Mouse (Mus musculus): ENCODE data around the gene Slc23a2. TPM values are rescaled to one million over a fixed set of nuclear protein-coding genes. Genes with fewer than 3 reads are reported as not detected.

Gene Slc23a2
- polyA plus RNA-seq, 1 experiment from 2014 or later, result 11.6 TPM

- no peak overlapping the region for H3K9ac ChIP-seq
- ATAC-seq (ENCODE audit: borderline replicate concordance, extremely low read depth, low FRiP score, low TSS enrichment), result no peak
- H3K4me2 ChIP-seq, result no peak overlapping the region
- peaks cover 36% of the 10 kb centered on the region for H3K4me1 ChIP-seq
- WGBS, result 27% methylated on average over 4 of the region's 4 CpGs
- no peak overlapping the region for H3K27ac ChIP-seq
- H3K36me3 ChIP-seq, result no peaks in the 10 kb centered on the region
- no peaks in the 10 kb centered on the region for H3K9me3 ChIP-seq
- H3K27me3 ChIP-seq, result no peaks in the 10 kb centered on the region
- no peak overlapping the region for H3K4me3 ChIP-seq
These were observed 136.7 kb downstream of the Slc23a2 start for GRCm38 (mm10) chr2:132008186-132008585.

GRCm38 (mm10) chr2:132007475-132007819 lies 137.5 kb downstream of the Slc23a2 start:
- ATAC-seq (ENCODE audit: borderline replicate concordance, extremely low read depth, low FRiP score, low TSS enrichment), result no peak
- Histone ChIP-seq H3K4me1 (peaks cover 36% of the 10 kb centered on the region), H3K36me3 (no peaks in the 10 kb centered on the region), H3K27me3 (no peaks in the 10 kb centered on the region), H3K9ac (no peak overlapping the region), H3K27ac (peak overlapping the region; percentile 84), H3K9me3 (no peaks in the 10 kb centered on the region), H3K4me2 (no peak overlapping the region), H3K4me3 (no peak overlapping the region)
- 45% methylated on average over 6 of the region's 6 CpGs for WGBS

GRCm38 (mm10) chr2:132006561-132007474 lies 138.1 kb downstream of the Slc23a2 start:
- WGBS, result 63% methylated on average over 18 of the region's 18 CpGs
- Histone ChIP-seq H3K9ac (no peak overlapping the region), H3K9me3 (no peaks in the 10 kb centered on the region), H3K27ac (peak overlapping the region; percentile 84), H3K4me2 (no peak overlapping the region; the same call in 1 of the 2 replicates), H3K4me1 (peaks cover 42% of the 10 kb centered on the region), H3K36me3 (no peaks in the 10 kb centered on the region), H3K4me3 (no peak overlapping the region), H3K27me3 (no peaks in the 10 kb centered on the region)
- peak; percentile 80 for ATAC-seq (ENCODE audit: borderline replicate concordance, extremely low read depth, low FRiP score, low TSS enrichment)

DNA sequence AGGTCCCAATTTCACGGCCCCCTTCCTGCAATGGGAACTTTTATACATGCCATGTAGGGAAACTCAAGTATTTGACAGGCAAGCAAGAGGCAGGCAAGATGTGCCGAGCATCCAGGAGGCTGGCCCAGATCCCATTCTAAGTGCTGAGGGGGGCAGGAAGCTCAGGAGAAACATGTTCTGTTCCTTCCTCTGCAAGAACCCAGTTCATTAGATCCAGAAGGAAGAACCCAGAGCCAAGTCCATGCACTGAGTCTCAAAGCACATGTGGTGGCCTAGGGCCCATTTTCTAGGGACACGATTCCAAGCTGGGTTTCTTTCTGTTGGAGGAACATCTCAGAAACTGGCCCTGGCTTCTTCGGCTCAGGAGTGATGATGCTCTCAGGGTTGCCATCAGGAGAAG lies 139.5 kb downstream of the Slc23a2 start:
- 71% methylated on average over 4 of the region's 4 CpGs for WGBS
- Histone ChIP-seq H3K9ac (no peak overlapping the region), H3K4me1 (peaks cover 46% of the 10 kb centered on the region), H3K9me3 (no peaks in the 10 kb centered on the region), H3K36me3 (no peaks in the 10 kb centered on the region), H3K27me3 (no peaks in the 10 kb centered on the region), H3K4me3 (no peak overlapping the region), H3K4me2 (no peak overlapping the region), H3K27ac (peak overlapping the region; percentile 84)
- no peak for ATAC-seq (ENCODE audit: borderline replicate concordance, extremely low read depth, low FRiP score, low TSS enrichment)

- WGBS, result 78% methylated on average over 9 of the region's 9 CpGs
- Histone ChIP-seq H3K4me1 (peaks cover 46% of the 10 kb centered on the region), H3K4me2 (no peak overlapping the region), H3K36me3 (no peaks in the 10 kb centered on the region), H3K27me3 (no peaks in the 10 kb centered on the region), H3K9me3 (no peaks in the 10 kb centered on the region), H3K27ac (peak overlapping the region; percentile 84), H3K9ac (no peak overlapping the region), H3K4me3 (no peak overlapping the region)
- ATAC-seq (ENCODE audit: borderline replicate concordance, extremely low read depth, low FRiP score, low TSS enrichment), result no peak
These were observed 140.3 kb downstream of the Slc23a2 start for GRCm38 (mm10) chr2:132004495-132005136.

DNA sequence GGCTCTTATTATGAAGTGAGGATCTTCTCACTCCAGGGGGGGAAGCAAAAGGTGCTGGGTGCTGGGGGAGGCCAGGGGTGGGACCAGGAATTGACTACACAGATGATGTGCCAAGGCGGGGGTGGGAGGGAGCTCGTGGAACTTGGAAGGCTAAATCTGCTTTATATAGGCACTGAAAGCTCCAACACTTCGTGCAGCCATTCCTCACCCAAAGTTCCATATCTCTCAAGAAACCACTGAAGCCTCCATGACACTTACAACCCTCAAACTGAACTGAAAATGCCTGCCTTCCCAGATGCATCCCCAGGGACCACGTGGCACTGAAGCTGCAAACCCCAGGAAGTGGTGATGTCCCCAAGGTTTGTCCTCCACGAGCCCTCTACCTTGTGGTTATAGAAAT lies 141.0 kb downstream of the Slc23a2 start:
- H3K9me3 ChIP-seq, result no peaks in the 10 kb centered on the region
- no peak overlapping the region for H3K4me3 ChIP-seq
- no peak overlapping the region for H3K9ac ChIP-seq
- H3K36me3 ChIP-seq, result no peaks in the 10 kb centered on the region
- no peak overlapping the region for H3K4me2 ChIP-seq
- 0 out of 2 replicates have a peak overlapping the region, but pooled peaks have one; percentile 84 for H3K27ac ChIP-seq
- peaks cover 46% of the 10 kb centered on the region for H3K4me1 ChIP-seq
- no peaks in the 10 kb centered on the region for H3K27me3 ChIP-seq
- ATAC-seq (ENCODE audit: borderline replicate concordance, extremely low read depth, low FRiP score, low TSS enrichment), result no peak
- 48% methylated on average over 5 of the region's 5 CpGs for WGBS

Other genes starting within 250 kb of the Slc23a2 start
- 53.2 and 57.0 TPM in 2 replicates for gene Prnp, start 235.2 kb downstream of the Slc23a2 start, polyA plus RNA-seq (2015; fragmentation: Nextera tagmentation; extraction: Ambion mirVana)
- gene Prn, start 235.2 kb downstream of the Slc23a2 start, polyA plus RNA-seq (2015; fragmentation: Nextera tagmentation; extraction: Ambion mirVana), result not detected in 2 replicates
- gene Prnd, start 194.2 kb downstream of the Slc23a2 start, polyA plus RNA-seq (2015; fragmentation: Nextera tagmentation; extraction: Ambion mirVana), result 44.2 and 44.8 TPM in 2 replicates
- 11.9 and 13.5 TPM in 2 replicates for gene Rassf2, start 114.8 kb downstream of the Slc23a2 start, polyA plus RNA-seq (2015; fragmentation: Nextera tagmentation; extraction: Ambion mirVana)
- gene Tmem230, start 102.7 kb upstream of the Slc23a2 start, polyA plus RNA-seq (2015; fragmentation: Nextera tagmentation; extraction: Ambion mirVana), result 43.6 and 46.2 TPM in 2 replicates
- 284 and 298 TPM in 2 replicates for gene Pcna, start 108.2 kb upstream of the Slc23a2 start, polyA plus RNA-seq (2015; fragmentation: Nextera tagmentation; extraction: Ambion mirVana)
- gene Cds2, start 118.0 kb upstream of the Slc23a2 start, polyA plus RNA-seq (2015; fragmentation: Nextera tagmentation; extraction: Ambion mirVana), result 24.4 and 24.6 TPM in 2 replicates
- 0.25 and 0.31 TPM in 2 replicates for gene Prokr2, start 240.3 kb upstream of the Slc23a2 start, polyA plus RNA-seq (2015; fragmentation: Nextera tagmentation; extraction: Ambion mirVana)